Mouse (Mus musculus): Measurements from ENCODE around the gene Rabif. TPM values are rescaled to one million over a fixed set of nuclear protein-coding genes. Genes with fewer than 3 reads are reported as not detected.
A peak's percentile ranks its signal among the peaks of the same experiment; 100 is the strongest.
"Not testable (repeated sequence)": the region's sequence is repeated elsewhere in the genome, so short reads cannot be mapped to it uniquely, and the experiment has no call there.

Rabif gene
- polyA plus RNA-seq, 1 experiment from 2014 or later, result 73.9 TPM

- no peaks in the 10 kb centered on the region for H3K27me3 ChIP-seq (ENCODE audit: control insufficient read depth, insufficient read depth, low read length)
- WGBS, result 16% methylated on average over 7 of the region's 7 CpGs
- H3K9ac ChIP-seq, result no peak overlapping the region
- no peak overlapping the region for H3K27ac ChIP-seq
- ATAC-seq (ENCODE audit: low FRiP score), result no peak; the same call in 1 of the 2 replicates
- no peak overlapping the region for H3K4me2 ChIP-seq (replicated peaks)
- peaks cover 6% of the 10 kb centered on the region; the same call in 1 of the 2 replicates for H3K4me1 ChIP-seq (replicated peaks; ENCODE audit: control insufficient read depth, insufficient read depth, low read length)
- no peaks in the 10 kb centered on the region for H3K9me3 ChIP-seq (ENCODE audit: control insufficient read depth, low read length)
- H3K4me3 ChIP-seq (replicated peaks; ENCODE audit: low read length), result no peak overlapping the region
- DNase-seq (ENCODE audit: low spot score), result peak; percentile 78
- no peaks in the 10 kb centered on the region for H3K36me3 ChIP-seq (replicated peaks; ENCODE audit: control insufficient read depth, insufficient read depth)
Observed at GRCm38 (mm10) chr1:134518677-134519076, 24.2 kb downstream of the Rabif start.

DNA sequence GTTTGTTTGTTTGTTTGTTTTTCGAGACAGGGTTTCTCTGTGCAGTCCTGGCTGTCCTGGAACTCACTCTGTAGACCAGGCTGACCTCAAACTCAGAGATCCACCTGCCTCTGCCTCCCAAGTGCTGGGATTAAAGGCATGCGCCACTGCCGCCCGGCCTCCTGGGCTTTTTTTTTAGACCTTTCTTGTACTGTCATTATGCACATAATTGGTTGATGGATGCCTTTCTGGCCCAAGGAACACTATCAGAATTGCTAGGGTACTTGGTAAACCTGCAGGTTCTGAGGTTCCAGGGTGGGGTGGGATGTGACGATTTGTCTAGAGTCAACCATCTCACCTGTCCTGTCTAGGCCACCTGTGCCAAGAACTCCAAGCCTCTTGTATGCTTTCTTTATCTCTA lies 24.8 kb downstream of the Rabif start:
- H3K27me3 ChIP-seq (ENCODE audit: control insufficient read depth, insufficient read depth, low read length); H3K9ac ChIP-seq; H3K4me2 ChIP-seq (replicated peaks); H3K36me3 ChIP-seq (replicated peaks; ENCODE audit: control insufficient read depth, insufficient read depth); H3K27ac ChIP-seq; ATAC-seq (ENCODE audit: low FRiP score); H3K9me3 ChIP-seq (ENCODE audit: control insufficient read depth, low read length); H3K4me3 ChIP-seq (replicated peaks; ENCODE audit: low read length); H3K4me1 ChIP-seq (replicated peaks; ENCODE audit: control insufficient read depth, insufficient read depth, low read length); DNase-seq (ENCODE audit: low spot score): not testable (repeated sequence)
- WGBS, result 96% methylated on average over 5 of the region's 5 CpGs

DNA sequence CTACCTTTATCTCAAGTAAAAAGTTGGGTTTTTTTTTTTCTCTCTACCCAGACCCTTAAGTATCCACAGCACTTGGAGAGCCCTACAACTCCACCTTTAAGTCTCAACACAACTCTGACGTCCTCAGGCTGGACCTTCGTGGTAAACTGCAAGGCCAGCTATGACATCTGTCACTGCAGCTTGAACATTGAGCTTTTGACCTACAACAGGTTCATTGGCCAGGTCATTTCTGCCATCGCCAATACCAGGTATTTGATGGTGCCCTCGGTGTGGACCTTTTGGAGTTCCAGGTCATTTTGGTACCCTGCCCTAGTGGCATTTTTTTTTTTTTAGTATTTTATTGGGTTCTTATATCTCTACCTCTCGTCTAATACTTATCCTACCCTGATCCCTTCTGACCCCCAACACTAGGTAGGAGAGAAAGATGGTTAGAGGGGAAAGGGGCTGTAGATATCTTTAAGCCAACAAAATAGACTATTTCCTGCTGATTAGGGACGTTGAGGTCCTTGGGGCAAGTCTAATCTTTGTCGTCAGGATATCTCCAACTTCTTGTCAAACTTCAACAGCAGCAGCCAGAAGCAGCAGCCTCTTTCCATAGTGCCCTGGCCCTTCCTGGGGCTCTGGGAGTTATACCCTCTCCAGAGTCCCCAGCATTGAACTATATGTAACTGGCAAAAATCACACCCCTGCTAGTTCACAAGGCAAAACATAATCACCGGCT lies 25.7 kb downstream of the Rabif start:
- peaks cover 6% of the 10 kb centered on the region; the same call in 1 of the 2 replicates for H3K4me1 ChIP-seq (replicated peaks; ENCODE audit: control insufficient read depth, insufficient read depth, low read length)
- H3K4me3 ChIP-seq (replicated peaks; ENCODE audit: low read length), result no peak overlapping the region
- H3K9ac ChIP-seq, result no peak overlapping the region
- no peak for DNase-seq (ENCODE audit: low spot score)
- no peaks in the 10 kb centered on the region for H3K36me3 ChIP-seq (replicated peaks; ENCODE audit: control insufficient read depth, insufficient read depth)
- H3K9me3 ChIP-seq (ENCODE audit: control insufficient read depth, low read length), result no peaks in the 10 kb centered on the region
- H3K27me3 ChIP-seq (ENCODE audit: control insufficient read depth, insufficient read depth, low read length), result no peaks in the 10 kb centered on the region
- H3K4me2 ChIP-seq (replicated peaks), result no peak overlapping the region
- H3K27ac ChIP-seq, result no peak overlapping the region
- ATAC-seq (ENCODE audit: low FRiP score), result no peak
- WGBS, result 87% methylated on average over 8 of the region's 8 CpGs

DNA sequence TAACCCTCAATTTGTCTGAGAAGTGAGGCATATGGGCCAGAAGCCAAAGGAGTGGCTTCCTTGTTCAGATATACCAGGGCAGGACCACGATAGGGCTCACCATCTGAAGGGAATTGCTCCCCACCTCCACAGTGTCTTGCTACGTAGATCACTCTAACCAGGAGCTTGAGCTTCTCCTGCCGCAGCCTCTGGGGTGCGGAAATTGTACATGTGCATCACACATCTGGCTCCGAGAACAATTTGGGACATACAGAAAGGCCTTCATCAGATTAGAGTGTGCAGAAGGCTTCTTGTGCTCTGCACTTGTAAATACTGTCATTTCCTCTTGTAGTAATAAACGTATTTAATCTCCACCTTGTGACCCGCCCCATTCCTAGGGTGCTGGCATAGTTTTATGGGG lies 26.7 kb downstream of the Rabif start:
- H3K36me3 ChIP-seq (replicated peaks; ENCODE audit: control insufficient read depth, insufficient read depth), result no peaks in the 10 kb centered on the region
- DNase-seq (ENCODE audit: low spot score) (no peak), ATAC-seq (ENCODE audit: low FRiP score) (no peak)
- no peak overlapping the region for H3K4me2 ChIP-seq (replicated peaks)
- H3K4me1 ChIP-seq (replicated peaks; ENCODE audit: control insufficient read depth, insufficient read depth, low read length), result peaks cover 6% of the 10 kb centered on the region; the same call in 1 of the 2 replicates
- H3K27ac ChIP-seq, result no peak overlapping the region
- H3K9me3 ChIP-seq (ENCODE audit: control insufficient read depth, low read length), result no peaks in the 10 kb centered on the region
- WGBS, result 87% methylated on average over 7 of the region's 7 CpGs
- no peaks in the 10 kb centered on the region for H3K27me3 ChIP-seq (ENCODE audit: control insufficient read depth, insufficient read depth, low read length)
- H3K4me3 ChIP-seq (replicated peaks; ENCODE audit: low read length), result no peak overlapping the region
- no peak overlapping the region for H3K9ac ChIP-seq

GRCm38 (mm10) chr1:134522325-134522724 lies 27.9 kb downstream of the Rabif start:
- no peaks in the 10 kb centered on the region for H3K4me1 ChIP-seq (replicated peaks; ENCODE audit: control insufficient read depth, insufficient read depth, low read length)
- no peak overlapping the region for H3K4me3 ChIP-seq (replicated peaks; ENCODE audit: low read length)
- no peak overlapping the region for H3K27ac ChIP-seq
- 65% methylated on average over 2 of the region's 2 CpGs for WGBS
- ATAC-seq (ENCODE audit: low FRiP score), result no peak
- no peaks in the 10 kb centered on the region for H3K36me3 ChIP-seq (replicated peaks; ENCODE audit: control insufficient read depth, insufficient read depth)
- no peak overlapping the region for H3K4me2 ChIP-seq (replicated peaks)
- no peak for DNase-seq (ENCODE audit: low spot score)
- no peaks in the 10 kb centered on the region for H3K27me3 ChIP-seq (ENCODE audit: control insufficient read depth, insufficient read depth, low read length)
- H3K9ac ChIP-seq, result no peak overlapping the region
- no peaks in the 10 kb centered on the region for H3K9me3 ChIP-seq (ENCODE audit: control insufficient read depth, low read length)

DNA sequence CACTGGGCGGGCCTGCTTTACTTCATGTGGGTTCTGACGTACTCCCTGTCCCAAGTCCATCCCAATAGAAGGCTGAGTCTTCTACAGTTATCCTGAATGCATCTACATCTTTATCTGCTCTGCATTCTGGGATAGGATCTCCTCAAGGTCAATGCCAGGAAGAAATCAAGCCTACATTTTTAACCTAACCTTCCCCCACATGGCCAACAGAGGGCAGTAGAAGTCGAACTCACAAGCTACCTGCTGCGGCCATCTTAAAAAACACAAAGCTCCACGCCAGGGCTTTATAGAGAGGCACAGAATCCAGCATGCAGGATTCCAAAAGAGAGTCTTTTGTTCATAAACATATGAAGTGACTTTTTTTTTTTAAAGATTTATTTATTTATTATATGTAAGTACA lies 30.0 kb downstream of the Rabif start:
- Histone ChIP-seq H3K27me3 (ENCODE audit: control insufficient read depth, insufficient read depth, low read length) (no peaks in the 10 kb centered on the region), H3K4me1 (replicated peaks; ENCODE audit: control insufficient read depth, insufficient read depth, low read length) (no peaks in the 10 kb centered on the region), H3K27ac (no peak overlapping the region), H3K4me3 (replicated peaks; ENCODE audit: low read length) (no peak overlapping the region), H3K4me2 (replicated peaks) (no peak overlapping the region), H3K9me3 (ENCODE audit: control insufficient read depth, low read length) (no peaks in the 10 kb centered on the region), H3K9ac (no peak overlapping the region), H3K36me3 (replicated peaks; ENCODE audit: control insufficient read depth, insufficient read depth) (no peaks in the 10 kb centered on the region)
- DNase-seq (ENCODE audit: low spot score) (no peak), ATAC-seq (ENCODE audit: low FRiP score) (no peak)
- WGBS, result 68% methylated on average over 5 of the region's 5 CpGs

DNA sequence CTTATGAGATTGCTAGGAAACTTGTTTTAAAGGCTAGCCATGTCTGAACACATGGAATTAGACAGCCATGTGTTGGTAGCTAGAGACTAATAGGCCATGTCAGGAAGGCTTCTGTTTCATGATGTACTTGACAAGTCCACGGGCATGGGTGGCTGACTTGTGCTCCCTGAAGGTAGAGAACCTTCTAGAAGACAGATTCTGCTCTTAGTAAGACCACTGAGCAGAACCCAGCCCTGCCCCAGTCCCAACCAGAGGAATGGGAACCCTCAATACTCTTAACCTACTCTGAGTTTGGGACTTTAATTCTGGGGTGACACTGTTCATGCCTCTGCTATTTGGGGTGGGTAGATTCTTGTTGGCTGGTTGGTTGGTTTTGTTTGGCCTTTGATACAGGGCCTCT lies 30.6 kb downstream of the Rabif start:
- DNase-seq (ENCODE audit: low spot score), result no peak
- no peaks in the 10 kb centered on the region for H3K36me3 ChIP-seq (replicated peaks; ENCODE audit: control insufficient read depth, insufficient read depth)
- no peak overlapping the region for H3K9ac ChIP-seq
- H3K27ac ChIP-seq, result no peak overlapping the region
- H3K4me1 ChIP-seq (replicated peaks; ENCODE audit: control insufficient read depth, insufficient read depth, low read length), result no peaks in the 10 kb centered on the region
- WGBS, result 96% methylated on average over 1 of the region's 1 CpGs
- no peaks in the 10 kb centered on the region for H3K27me3 ChIP-seq (ENCODE audit: control insufficient read depth, insufficient read depth, low read length)
- H3K4me2 ChIP-seq (replicated peaks), result no peak overlapping the region
- H3K9me3 ChIP-seq (ENCODE audit: control insufficient read depth, low read length), result no peaks in the 10 kb centered on the region
- ATAC-seq (ENCODE audit: low FRiP score), result no peak
- no peak overlapping the region for H3K4me3 ChIP-seq (replicated peaks; ENCODE audit: low read length)

GRCm38 (mm10) chr1:134526752-134527151 lies 32.3 kb downstream of the Rabif start:
- ATAC-seq (ENCODE audit: low FRiP score), result no peak
- H3K9ac ChIP-seq, result no peak overlapping the region

GRCm38 (mm10) chr1:134530618-134531017 lies 36.2 kb downstream of the Rabif start:
- Histone ChIP-seq H3K27ac (no peak overlapping the region), H3K36me3 (replicated peaks; ENCODE audit: control insufficient read depth, insufficient read depth) (no peaks in the 10 kb centered on the region), H3K9me3 (ENCODE audit: control insufficient read depth, low read length) (no peaks in the 10 kb centered on the region), H3K4me3 (replicated peaks; ENCODE audit: low read length) (no peak overlapping the region), H3K4me2 (replicated peaks) (no peak overlapping the region), H3K27me3 (ENCODE audit: control insufficient read depth, insufficient read depth, low read length) (no peaks in the 10 kb centered on the region), H3K9ac (no peak overlapping the region), H3K4me1 (replicated peaks; ENCODE audit: control insufficient read depth, insufficient read depth, low read length) (no peaks in the 10 kb centered on the region)
- 76% methylated on average over 6 of the region's 6 CpGs for WGBS
- ATAC-seq (ENCODE audit: low FRiP score), result peak; percentile 69; the same call in 1 of the 2 replicates
- no peak for DNase-seq (ENCODE audit: low spot score)

More at GRCm38 (mm10) chr1:134526752-134527151, 32.3 kb downstream of the Rabif start:
- H3K9me3 ChIP-seq (ENCODE audit: control insufficient read depth, low read length), result no peaks in the 10 kb centered on the region
- no peaks in the 10 kb centered on the region for H3K36me3 ChIP-seq (replicated peaks; ENCODE audit: control insufficient read depth, insufficient read depth)
- no peak overlapping the region for H3K27ac ChIP-seq
- H3K4me2 ChIP-seq (replicated peaks), result no peak overlapping the region
- no peaks in the 10 kb centered on the region for H3K27me3 ChIP-seq (ENCODE audit: control insufficient read depth, insufficient read depth, low read length)
- 85% methylated on average over 6 of the region's 6 CpGs for WGBS
- H3K4me1 ChIP-seq (replicated peaks; ENCODE audit: control insufficient read depth, insufficient read depth, low read length), result no peaks in the 10 kb centered on the region
- no peak overlapping the region for H3K4me3 ChIP-seq (replicated peaks; ENCODE audit: low read length)
- no peak for DNase-seq (ENCODE audit: low spot score)

DNA sequence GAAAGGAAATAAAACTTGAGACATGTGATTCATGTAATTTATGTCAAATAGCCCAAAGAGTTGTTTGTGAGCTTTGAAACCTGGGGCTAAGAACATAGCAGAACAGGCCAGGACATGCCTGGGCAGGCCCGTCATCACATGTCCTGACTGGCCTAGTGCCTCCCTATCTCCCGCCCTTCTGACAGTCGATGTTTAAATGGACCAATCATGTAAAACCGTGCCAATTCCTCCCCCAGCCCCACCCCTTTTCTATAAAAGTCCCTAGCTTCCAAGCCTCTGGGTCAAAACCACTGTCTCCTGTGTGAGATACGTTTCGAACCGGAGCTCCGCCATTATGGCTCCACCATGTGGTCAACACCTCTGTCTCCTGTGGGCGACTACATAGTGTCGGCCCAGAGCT lies 39.3 kb downstream of the Rabif start:
- WGBS, result 94% methylated on average over 10 of the region's 10 CpGs
- not testable (repeated sequence) for ATAC-seq (ENCODE audit: low FRiP score)

More for the DNA sequence above, 39.3 kb downstream of the Rabif start:
- not testable (repeated sequence) for H3K4me2 ChIP-seq (replicated peaks); H3K9ac ChIP-seq; H3K36me3 ChIP-seq (replicated peaks; ENCODE audit: control insufficient read depth, insufficient read depth); DNase-seq (ENCODE audit: low spot score); H3K9me3 ChIP-seq (ENCODE audit: control insufficient read depth, low read length); H3K4me1 ChIP-seq (replicated peaks; ENCODE audit: control insufficient read depth, insufficient read depth, low read length); H3K27ac ChIP-seq; H3K27me3 ChIP-seq (ENCODE audit: control insufficient read depth, insufficient read depth, low read length); H3K4me3 ChIP-seq (replicated peaks; ENCODE audit: low read length)

Measured in hindbrain, embryonic 14.5 days (tissue).